Mouse (Mus musculus): ENCODE measurements around the gene Utrn.

Utrn gene

GRCm38 (mm10) chr10:12591946-12592345 lies 277.2 kb downstream of the Utrn start:
- DNase-seq (ENCODE audit: low read depth): no peak

GRCm38 (mm10) chr10:12588051-12588450 lies 281.1 kb downstream of the Utrn start:
- no peak for DNase-seq (ENCODE audit: low read depth)

DNA sequence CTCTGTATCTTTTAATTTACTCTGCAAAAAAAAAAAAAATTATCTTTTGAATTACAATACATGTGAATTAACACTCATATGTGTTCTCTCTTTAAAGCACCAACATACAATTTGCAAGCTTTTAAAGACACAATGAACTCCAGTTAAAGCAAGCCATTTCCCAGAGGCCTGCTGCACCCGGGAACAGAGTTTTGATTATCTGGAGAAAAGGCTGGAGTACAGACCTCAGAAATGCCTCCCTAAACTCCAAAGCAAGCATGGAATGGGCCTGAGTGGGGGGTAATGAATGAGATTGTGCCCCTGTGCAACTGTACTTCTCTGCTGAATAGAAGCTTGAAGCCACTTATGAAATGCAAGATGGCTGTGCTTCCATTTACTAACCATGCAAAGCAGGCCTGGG lies 281.8 kb downstream of the Utrn start:
- no peak for DNase-seq (ENCODE audit: low read depth)

DNA sequence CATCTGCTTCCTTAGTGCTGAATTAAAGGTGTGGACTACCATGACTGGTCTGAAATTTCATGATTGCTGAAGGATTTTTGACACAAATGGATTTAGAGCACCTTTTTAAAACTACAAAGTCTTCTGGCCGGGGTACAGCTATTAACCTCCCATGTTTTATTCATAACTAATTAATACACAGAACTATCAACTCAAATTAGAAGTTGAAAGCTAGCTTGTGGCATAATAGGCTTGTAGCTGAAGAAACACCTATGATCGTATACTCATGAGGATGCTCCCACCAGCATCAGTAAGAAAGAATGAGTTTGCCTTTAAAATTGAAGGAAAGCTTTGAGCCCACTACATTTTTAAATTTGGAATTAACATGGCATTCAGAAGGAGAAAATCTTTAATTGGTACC lies 282.3 kb downstream of the Utrn start:
- DNase-seq (ENCODE audit: low read depth): no peak

DNA sequence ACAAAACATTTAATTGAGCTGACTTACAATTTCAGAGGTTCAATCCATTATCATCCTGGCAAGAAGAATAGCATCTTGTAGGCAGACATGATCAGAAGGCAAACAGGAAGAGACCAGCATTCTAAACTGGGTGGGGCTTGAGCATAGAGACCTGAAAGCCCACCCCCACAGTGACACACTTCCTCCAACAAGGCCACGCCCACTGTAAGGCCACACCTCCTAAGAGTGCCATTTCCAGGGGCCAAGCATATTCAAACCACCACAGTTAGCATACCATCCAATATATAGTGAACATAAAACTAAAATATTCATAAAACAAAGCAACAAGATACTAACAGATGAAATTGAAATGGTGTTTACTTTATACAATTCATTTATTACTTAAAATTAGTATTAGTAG lies 283.0 kb downstream of the Utrn start:
- no peak for DNase-seq (ENCODE audit: low read depth)

DNA sequence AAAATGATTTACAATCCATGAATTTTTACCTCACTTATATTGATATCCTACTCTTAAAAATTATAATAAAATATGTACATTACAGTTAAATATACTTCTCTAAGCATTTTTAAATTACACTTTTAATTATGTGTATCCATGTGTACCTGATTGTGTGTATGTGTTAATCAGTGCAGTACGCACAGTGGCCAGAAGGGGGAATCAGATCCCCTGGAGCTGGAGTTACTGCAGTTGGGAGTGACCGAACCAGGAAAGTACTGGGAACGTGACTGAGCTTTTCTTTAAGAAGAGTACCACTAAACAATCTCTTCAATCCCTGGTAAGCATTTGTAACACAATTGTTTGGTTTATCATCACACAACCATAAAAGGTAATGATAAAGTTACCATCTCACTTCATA lies 285.7 kb downstream of the Utrn start:
- peak; percentile 25 for DNase-seq (ENCODE audit: low read depth)

DNA sequence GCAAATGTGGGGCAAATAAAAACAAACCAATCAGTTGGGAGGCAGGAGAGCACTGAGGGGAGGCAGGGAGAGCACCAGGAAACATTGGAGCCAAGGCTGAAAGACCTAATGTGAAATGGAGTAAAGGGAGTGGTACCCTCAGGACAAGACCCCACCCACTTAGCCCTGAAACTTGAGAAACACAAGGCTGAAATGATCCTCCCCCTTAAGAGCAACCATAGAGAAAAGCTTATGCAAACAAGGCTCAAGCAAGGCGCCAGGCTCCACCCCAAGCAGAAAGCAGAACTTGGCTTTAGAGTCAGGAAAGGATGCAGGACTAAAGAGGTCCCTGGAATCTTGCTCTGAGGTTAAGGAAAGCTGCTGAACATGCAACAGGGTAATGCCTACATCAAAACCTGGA lies 290.1 kb downstream of the Utrn start:
- no peak for DNase-seq (ENCODE audit: low read depth)

- no peak for DNase-seq (ENCODE audit: low read depth)
These were observed 293.2 kb downstream of the Utrn start for GRCm38 (mm10) chr10:12575849-12576435.

GRCm38 (mm10) chr10:12574760-12575159 lies 294.4 kb downstream of the Utrn start:
- no peak for DNase-seq (ENCODE audit: low read depth)

- no peak for DNase-seq (ENCODE audit: low read depth)
These were observed 295.6 kb downstream of the Utrn start for GRCm38 (mm10) chr10:12573601-12574000.

DNA sequence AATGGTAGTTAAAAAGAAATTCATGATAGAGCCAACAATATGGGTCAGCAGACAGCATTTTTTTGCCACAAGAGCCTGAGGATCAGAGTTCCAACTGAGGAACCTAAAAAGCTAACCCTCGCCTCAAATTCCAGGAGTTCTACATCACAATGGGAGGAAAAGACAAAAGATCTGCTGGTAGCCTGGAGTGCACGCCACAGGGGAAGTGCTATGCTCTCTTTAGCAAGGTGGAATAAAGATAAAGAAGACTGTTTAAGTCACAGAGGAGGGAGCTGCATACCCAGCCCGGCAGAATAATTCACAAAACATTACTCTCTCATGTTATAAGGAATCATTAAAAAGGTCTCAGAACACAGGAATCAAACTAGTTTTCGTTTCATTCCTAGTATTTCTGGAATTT lies 296.4 kb downstream of the Utrn start:
- no peak for DNase-seq (ENCODE audit: low read depth)

DNA sequence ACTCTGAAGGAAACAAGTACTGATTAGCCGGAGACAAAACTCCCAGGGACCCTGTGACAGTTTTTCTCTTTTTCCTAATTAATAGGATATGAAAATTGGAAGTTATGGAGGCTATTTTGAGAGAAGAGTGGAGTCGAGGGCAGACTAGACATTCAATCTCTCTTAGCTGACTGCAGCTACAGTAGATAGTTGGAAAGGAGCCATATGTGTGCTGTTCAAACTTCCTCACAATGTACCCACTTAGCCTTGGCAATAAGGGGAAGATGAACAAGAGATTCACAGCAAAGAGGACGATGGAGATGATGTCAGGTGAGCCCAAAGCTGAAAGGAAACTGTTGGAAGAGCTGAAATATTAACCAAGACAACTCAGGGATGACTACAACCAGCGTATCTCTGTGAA lies 304.7 kb downstream of the Utrn start:
- DNase-seq (ENCODE audit: low read depth): no peak

DNA sequence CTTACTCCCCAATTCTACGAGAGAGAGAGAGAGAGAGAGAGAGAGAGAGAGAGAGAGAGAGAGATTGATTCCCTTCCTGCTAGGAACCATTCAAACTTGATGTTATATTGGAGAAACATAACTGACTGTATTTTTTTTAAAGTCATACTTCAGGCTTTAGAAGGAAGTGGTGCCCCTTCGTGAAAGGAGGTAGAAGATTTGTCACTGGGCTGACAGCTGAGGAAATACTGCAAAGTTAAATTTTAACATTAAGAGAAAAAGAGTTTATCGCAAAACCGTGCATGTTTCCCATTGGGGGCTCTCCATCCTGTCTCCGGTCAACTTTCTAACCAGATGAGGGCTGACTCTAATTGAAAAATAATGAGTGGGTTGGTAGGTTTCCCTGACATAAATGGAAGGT lies 310.4 kb downstream of the Utrn start:
- no peak for DNase-seq (ENCODE audit: low read depth)

GRCm38 (mm10) chr10:12554090-12554718 lies 315.0 kb downstream of the Utrn start:
- DNase-seq (ENCODE audit: low read depth): no peak

GRCm38 (mm10) chr10:12552890-12553278 lies 316.3 kb downstream of the Utrn start:
- no peak for DNase-seq (ENCODE audit: low read depth)

- DNase-seq (ENCODE audit: low read depth): no peak
These were observed 316.8 kb downstream of the Utrn start for GRCm38 (mm10) chr10:12552196-12552889.

GRCm38 (mm10) chr10:12551735-12552134 lies 317.4 kb downstream of the Utrn start:
- DNase-seq (ENCODE audit: low read depth): no peak

- no peak for DNase-seq (ENCODE audit: low read depth)
These were observed 319.1 kb downstream of the Utrn start for GRCm38 (mm10) chr10:12549945-12550540.

DNA sequence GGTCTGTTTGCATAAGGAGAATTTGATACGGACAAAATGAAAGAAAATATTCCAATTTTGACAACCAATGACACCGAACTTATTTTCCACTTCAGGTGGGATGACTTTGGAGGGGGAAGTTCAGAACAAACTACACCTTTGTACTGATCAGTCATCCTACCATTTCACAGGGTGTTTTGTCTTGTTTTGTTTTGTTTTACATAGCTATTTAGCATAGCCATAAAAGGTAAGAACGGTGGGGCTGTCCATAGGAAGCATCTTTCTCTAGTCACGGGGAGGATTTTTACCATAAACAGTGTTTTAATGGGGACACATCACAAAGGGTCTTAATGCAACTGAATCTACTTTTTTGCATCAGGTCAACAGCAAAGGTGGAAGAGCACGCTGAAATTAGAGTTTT lies 319.9 kb downstream of the Utrn start:
- no peak for DNase-seq (ENCODE audit: low read depth)

- no peak for DNase-seq (ENCODE audit: low read depth)
These were observed 320.5 kb downstream of the Utrn start for GRCm38 (mm10) chr10:12548616-12549084.

- DNase-seq (ENCODE audit: low read depth): no peak
These were observed 322.0 kb downstream of the Utrn start for GRCm38 (mm10) chr10:12547037-12547625.

- DNase-seq (ENCODE audit: low read depth): no peak
These were observed 323.7 kb downstream of the Utrn start for GRCm38 (mm10) chr10:12545440-12545839.

DNA sequence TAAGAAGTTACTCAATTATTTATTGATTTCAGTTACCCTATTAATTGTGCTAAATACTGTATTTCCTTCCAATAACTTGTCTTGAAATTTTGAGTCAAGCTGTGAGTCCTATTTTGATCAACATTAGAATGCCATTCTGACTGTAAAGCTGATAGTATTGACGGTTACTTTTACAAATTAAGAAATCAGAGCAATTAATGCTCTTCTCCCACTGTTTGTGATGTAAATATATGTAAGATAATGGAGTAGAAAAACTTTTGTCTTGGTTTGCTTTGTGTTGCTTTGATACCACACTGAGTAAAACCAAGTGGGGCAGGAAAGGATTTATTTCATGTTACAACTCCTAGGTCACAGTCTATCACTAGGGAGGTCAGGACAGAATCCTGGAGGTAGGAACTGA lies 327.4 kb downstream of the Utrn start:
- DNase-seq (ENCODE audit: low read depth): no peak
